Mouse (Mus musculus): ENCODE measurements at regions not wholly inside any gene's neighbourhood (a gene's known extent, or its start where the extent isn't known, plus 50 kb on each side); places are given as distances from the start of the nearest gene placed in this dataset.

DNA sequence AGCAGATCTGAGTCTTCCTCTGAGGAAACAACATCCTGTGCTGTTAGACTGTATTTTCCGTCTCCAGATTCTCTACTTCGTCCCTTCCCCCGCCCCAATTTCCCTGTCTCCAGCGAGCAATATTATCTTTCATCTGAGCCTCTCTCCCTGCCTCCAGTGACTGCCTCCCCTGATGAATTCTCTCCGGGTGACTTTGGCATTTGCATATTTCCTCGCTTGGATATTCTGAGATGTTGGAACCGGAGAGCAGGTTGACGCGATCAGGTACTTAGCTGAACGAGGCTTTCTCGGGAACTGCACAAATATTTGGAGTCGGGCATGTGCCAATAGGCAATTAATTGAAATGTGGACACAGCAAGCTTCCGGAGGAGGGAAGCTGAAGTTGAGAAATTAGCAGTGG lies 323.8 kb upstream of the 4930535I16Rik start:
- DNase-seq (ENCODE audit: low spot score), result no peak

DNA sequence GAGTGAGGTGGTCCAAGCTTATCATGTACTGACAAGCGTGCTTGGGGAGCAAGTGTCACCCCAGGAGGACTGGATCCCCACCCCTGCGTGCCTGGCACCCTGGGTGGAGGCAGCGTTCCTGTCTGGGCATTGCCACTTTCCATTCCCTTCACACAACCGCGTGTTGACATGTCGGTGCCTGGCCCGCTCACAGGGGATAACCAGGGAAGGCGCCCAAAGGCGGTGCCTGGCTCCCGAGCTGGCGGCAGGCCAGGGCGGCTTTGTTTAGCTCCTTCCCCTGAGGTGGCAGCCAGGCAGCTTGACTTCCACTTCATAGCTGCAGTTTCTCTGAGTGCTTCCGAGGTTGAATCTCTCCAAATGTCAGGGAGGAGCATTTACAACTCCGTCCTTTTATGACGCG lies 318.7 kb upstream of the 4930535I16Rik start:
- no peak for DNase-seq (ENCODE audit: low spot score)

DNA sequence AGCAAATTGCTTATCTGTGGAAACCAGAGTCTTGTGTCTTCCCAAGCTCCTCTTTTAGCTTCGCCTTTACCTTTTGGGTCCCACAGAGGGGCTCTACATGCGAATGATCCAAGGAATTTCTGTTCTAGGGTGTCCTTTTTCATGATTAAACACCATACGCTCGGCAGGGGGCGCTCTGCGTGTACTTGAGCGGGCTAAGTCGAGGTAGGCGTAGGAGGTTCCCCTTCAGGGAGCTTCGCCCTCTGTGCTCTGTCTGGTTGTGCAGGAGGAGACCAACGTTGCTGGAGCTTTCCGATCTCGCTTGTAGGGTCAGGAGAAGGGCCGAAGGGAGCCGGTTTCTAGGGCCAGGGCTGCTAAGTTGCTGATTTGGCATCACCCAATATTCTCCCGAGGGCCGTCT lies 310.7 kb upstream of the 4930535I16Rik start:
- DNase-seq (ENCODE audit: low spot score), result peak; percentile 93

GRCm38 (mm10) chr4:124223646-124224500 lies 306.1 kb upstream of the 4930535I16Rik start:
- DNase-seq (ENCODE audit: low spot score), result no peak

DNA sequence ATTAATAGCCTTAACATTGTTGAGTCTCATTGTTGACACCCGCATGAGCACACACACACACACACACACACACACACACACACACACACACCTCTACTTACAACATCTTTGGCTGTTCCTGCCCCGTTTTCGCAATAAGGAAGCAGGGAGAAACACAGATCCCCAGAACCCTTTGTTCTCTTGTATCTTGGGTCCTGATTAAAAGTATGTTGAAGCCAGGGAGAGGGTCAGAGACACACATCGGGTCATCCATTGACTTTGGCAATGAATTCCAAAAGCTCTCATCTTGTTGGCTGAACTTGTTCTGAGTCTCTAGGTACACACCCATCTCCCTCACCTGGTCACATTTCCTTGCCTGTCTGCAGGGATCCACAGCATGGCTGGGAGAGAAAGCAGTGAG lies 303.9 kb upstream of the 4930535I16Rik start:
- DNase-seq (ENCODE audit: low spot score), result no peak

- DNase-seq (ENCODE audit: low spot score), result no peak
Measured at GRCm38 (mm10) chr4:124217206-124217605, 299.4 kb upstream of the 4930535I16Rik start.

GRCm38 (mm10) chr4:124216351-124216750 lies 298.5 kb upstream of the 4930535I16Rik start:
- DNase-seq (ENCODE audit: low spot score), result no peak

GRCm38 (mm10) chr4:124215077-124215476 lies 297.3 kb upstream of the 4930535I16Rik start:
- no peak for DNase-seq (ENCODE audit: low spot score)

DNA sequence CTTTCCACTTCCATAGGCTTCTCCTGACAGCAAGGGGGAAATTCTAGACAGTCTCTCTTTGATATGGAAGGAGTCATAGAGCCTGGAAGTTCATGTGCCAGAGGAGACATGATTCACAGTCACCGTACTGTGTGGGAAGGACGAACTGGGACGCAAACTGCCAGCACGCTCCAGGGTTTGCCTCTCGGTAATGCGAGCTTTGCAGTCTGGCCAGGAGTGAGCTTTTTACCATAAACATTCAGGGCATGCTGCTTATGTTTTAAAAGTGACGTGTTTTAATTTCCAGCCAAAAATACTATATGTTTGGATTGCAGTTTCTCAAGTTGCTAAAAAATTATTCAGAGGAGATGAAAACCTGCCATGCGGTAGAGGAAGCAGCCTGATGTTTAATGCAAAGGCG lies 292.3 kb upstream of the 4930535I16Rik start:
- no peak for DNase-seq (ENCODE audit: low spot score)

DNA sequence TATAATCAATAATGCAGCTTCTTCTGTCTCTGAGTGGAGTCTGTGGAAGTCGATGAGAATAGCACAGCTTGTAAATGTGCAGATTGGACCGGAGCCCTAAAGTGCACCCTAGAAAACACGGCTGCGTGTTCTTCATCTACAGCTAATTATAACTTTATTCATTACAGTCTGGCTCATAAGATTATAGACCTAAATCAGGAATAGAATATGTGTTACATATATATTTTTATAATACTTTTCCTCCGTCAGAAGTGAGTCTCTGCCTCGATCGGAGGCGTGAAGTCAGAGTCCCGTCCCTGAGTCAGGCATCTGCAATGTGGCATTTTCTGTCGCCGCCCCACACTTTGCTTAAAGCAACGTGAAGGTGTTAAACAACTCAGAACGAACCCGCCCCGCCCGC lies 288.7 kb upstream of the 4930535I16Rik start:
- no peak for DNase-seq (ENCODE audit: low spot score)

DNA sequence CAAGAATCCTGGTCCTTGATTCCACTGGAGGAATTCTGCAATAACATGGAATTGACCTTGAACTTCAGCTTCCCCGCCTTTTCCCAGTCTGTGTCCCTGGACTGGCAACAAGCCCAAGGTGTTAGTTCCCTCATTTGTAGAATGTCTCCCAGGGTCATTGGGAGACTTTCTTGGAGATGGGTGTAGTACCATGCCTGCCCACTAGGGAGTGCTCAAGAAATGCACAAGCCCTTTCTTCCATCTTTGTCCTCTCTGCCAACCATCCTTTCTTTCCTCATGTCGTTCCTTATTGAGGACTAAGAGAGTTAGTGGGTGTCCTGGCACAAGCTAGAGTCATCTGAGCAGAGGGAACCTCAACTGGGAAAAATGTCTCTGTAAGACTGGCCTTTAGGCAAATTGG lies 285.9 kb upstream of the 4930535I16Rik start:
- peak; percentile 28 for DNase-seq (ENCODE audit: low spot score)

- peak; percentile 36 for DNase-seq (ENCODE audit: low spot score)
Measured at GRCm38 (mm10) chr4:124199884-124200844, 282.3 kb upstream of the 4930535I16Rik start.

GRCm38 (mm10) chr4:124198832-124199231 lies 281.0 kb upstream of the 4930535I16Rik start:
- no peak for DNase-seq (ENCODE audit: low spot score)

DNA sequence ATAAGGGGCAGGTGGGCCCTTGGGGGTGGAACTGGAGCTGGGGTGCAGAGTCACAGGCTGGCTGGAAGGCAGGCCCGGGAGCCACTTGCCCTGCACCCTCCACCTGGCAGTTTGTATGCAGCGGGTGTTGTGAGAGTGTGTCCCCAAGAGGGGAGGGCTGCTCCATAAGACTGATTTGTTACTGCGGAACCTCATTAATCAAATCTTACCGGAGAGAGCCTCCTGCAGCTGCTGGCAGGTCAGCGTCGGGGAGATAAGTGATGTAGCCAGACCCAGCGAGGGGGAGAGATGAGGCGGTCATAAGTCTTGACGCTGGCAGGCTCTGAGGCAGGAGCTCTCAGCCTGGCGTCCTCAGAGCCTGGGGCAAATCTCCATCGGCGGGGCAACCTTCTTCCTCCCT lies 278.9 kb upstream of the 4930535I16Rik start:
- DNase-seq (ENCODE audit: low spot score), result peak; percentile 28

DNA sequence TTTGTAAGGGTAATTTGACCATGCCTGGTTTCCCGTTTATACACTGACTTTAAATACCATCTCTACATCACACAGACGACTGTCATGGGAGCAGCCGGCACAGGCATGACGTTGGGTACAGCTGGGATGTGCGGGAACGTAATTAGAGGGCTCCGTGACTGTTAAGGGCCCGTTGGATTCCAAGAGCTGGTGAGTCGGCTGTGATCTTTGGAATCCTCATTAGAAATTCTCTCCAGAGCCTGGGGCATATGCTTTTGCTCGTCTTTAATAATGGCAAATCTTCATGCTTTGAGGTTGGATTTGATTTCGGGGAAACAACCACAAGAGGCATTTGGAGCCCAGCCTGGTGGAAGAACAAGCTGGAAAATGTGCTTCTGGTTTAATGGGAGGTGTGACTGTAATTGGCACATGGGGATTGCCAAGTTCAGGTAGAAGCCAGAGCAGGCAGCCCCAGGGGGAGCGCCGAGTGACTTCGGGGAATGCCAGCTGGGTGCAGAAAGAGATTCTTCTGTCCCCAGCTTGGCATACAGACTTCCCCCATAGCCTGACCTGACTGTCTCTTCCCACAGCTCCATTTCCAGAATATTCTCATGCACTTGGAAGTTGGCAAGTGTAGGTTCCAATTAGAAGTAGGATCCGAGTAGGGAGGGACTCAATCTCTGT lies 275.4 kb upstream of the 4930535I16Rik start:
- DNase-seq (ENCODE audit: low spot score), result no peak

- DNase-seq (ENCODE audit: low spot score), result no peak
Measured at GRCm38 (mm10) chr4:124190775-124191174, 273.0 kb upstream of the 4930535I16Rik start.

DNA sequence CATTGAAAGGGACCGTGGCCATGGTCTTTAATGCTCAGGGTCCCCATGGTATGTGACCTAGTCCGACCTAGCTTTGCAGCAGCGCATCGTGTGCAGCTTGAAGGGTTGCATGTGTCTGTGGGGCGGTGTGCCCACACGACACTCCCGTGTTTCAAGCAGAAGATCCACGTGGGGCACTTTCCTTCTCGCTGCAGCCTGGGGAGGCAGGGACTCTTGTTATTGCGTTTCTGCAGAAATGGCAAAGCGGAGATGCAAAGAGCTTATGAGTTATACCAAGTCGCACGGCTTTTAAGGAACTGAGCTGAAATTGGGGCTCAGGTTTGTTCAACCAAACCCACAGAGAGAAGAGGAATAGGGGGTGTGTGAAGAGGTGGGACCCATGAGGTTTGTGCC lies 272.2 kb upstream of the 4930535I16Rik start:
- no peak for DNase-seq (ENCODE audit: low spot score)

GRCm38 (mm10) chr4:124189352-124189992 lies 271.6 kb upstream of the 4930535I16Rik start:
- peak; percentile 65 for DNase-seq (ENCODE audit: low spot score)

- peak; percentile 23 for DNase-seq (ENCODE audit: low spot score)
Measured at GRCm38 (mm10) chr4:124187108-124187507, 269.3 kb upstream of the 4930535I16Rik start.

DNA sequence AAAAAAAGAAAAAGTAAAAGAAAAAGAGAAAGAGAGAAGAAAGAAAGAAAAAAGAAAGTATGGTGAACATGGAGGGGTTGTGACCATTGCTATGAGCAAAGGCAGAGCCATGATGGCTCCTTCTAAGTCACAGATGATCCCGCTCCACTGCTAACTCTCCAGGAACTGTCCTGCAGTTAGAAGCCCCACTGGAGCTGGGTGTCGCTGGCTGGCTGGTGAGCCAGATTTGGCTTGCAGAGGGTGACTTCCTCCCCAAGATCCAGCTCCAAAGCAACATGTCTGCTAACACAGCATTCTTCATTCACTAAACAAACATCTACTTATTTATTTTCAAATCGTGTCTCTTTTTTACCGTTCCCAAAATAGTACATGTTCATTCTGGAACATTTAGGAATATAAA lies 263.5 kb upstream of the 4930535I16Rik start:
- no peak for DNase-seq (ENCODE audit: low spot score)

- peak; percentile 64 for DNase-seq (ENCODE audit: low spot score)
Measured at GRCm38 (mm10) chr4:124178401-124179018, 260.7 kb upstream of the 4930535I16Rik start.
